Mouse (Mus musculus) C2C12 (cell line): ENCODE data around the gene Abcd3.

ENCODE experiments used
- CTCF ChIP-seq: IDR thresholded peaks from one replicate; pipeline ENCODE4 v1.5.1; 2011; ENCODE audit not compliant: control insufficient read depth, insufficient read depth, insufficient read length
- MYOG ChIP-seq: IDR thresholded peaks from one replicate; pipeline ENCODE4 v1.6.1; 2011; ENCODE audit not compliant: control insufficient read depth, insufficient read length; ENCODE audit errors: extremely low read depth
- USF1 ChIP-seq: IDR thresholded peaks from one replicate; pipeline ENCODE4 v1.6.1; 2011; ENCODE audit warnings: low read depth, mild to moderate bottlenecking, control low read depth, moderate library complexity

DNA sequence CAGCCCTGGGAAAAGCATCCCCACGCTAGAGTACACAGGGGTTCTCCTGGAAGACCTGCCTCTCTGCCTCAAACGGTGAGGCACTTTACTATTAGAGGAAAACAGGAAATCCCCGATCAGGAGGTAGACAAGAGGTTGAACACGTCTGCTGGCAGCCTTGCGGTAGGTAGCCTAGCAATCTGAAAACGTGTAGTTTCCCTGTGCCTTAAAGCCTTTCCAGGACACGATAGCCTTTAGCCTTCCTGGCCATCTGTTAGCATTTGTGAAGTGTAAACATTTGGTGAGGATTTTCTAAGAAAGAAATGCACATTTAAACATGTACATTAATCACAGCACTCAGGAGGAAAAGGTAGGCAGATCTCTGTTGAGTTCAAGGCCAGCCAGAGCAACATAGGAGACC is 56.7 kb downstream of the Abcd3 start:
- TF ChIP-seq CTCF (no peak), USF1 (no peak), MYOG (no peak)
